Mouse (Mus musculus): ENCODE results near the gene Cd59a.

GRCm38 (mm10) chr2:104121681-104122504, 26.3 kb downstream of the Cd59a start:
- TF ChIP-seq POLR2A (IDR thresholded peaks at IDR 0.05; ENCODE audit: insufficient read depth, low read length) (no peak), EP300 (IDR thresholded peaks at IDR 0.05; ENCODE audit: insufficient read depth, low read depth, low read length) (no peak)

Data from ES-Bruce4 (cell line).